Mouse (Mus musculus): Measurements from ENCODE around the gene Ppp1r12a.

DNA sequence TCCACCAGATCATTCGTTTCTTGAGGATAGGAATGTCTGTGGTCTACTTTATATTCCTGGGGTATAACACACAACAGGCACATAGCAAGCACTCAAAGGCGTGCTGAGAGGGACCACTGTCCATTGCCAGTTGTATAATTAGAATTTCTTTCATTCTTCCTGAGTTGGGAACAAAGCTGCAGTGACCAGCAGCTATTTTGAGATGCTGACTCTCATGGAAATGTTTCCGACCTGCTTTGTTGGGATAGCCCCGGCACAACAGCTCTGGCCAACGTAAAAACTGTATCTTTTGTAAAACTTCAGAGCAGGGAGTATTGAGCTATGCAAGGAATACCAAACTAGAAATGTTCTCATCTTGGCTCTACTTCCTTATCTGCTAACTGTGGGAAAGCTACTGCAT lies 28.2 kb upstream of the Ppp1r12a start:
- TF ChIP-seq GATA1 (IDR thresholded peaks at IDR 0.05; ENCODE audit: borderline replicate concordance, low read length) (no peak), FLI1 (IDR thresholded peaks at IDR 0.05; ENCODE audit: low read length) (no peak)
